Mouse (Mus musculus) liver, embryonic 14.5 days (tissue): ENCODE results near the gene Rbm17. TPM values are rescaled to one million over a fixed set of nuclear protein-coding genes. Genes with fewer than 3 reads are reported as not detected.

Experiments
- ATAC-seq: fragments of 200-750 bp; cut with Nextera tagmentation; 2 replicates; pipeline ENCODE4 v1.8.0; 2017; ENCODE audit warnings: moderate number of reproducible peaks, mild to moderate bottlenecking, moderate library complexity; ENCODE audit not compliant: insufficient read depth
- DNase-seq, 3 experiments: peaks; one replicate each; pipeline ENCODE4 v3.0.0-alpha.2; 2012 to 2013; ENCODE audit warnings: low read depth in 3 of 3, low spot score in 3 of 3
- H3K27ac ChIP-seq: fragments of 300-500 bp; sonication (generic); 2 replicates; pipeline ENCODE4 v1.5.1; 2014; ENCODE audit warnings: moderate library complexity, mild to moderate bottlenecking, control low read depth, inconsistent platforms
- H3K27me3 ChIP-seq: fragments of 300-500 bp; sonication (generic); 2 replicates; pipeline ENCODE4 v1.6.1; 2014; ENCODE audit warnings: mild to moderate bottlenecking, low read length, moderate library complexity; ENCODE audit not compliant: control insufficient read depth, insufficient read depth
- H3K36me3 ChIP-seq: fragments of 300-500 bp; sonication (generic); replicated peaks from 2 replicates; pipeline ENCODE4 v1.6.1; 2014; ENCODE audit warnings: low read depth; ENCODE audit not compliant: control insufficient read depth, insufficient read depth
- H3K4me1 ChIP-seq, 2 experiments: fragments of 200-500 bp in 1 of 2; fragments of 300-500 bp in 1 of 2; sonication (generic) in 1 of 2; replicated peaks; 2 replicates each; pipeline ENCODE4 v1.6.1; 2012 to 2014; ENCODE audit warnings: antibody characterized with exemption in 1 of 2, inconsistent platforms in 1 of 2, low read length in 1 of 2; ENCODE audit not compliant: control insufficient read depth in 2 of 2, insufficient read depth in 2 of 2
- H3K4me2 ChIP-seq: fragments of 300-500 bp; sonication (generic); 2 replicates; pipeline ENCODE4 v1.6.1; 2014; ENCODE audit warnings: low read depth, mild to moderate bottlenecking, control low read depth, moderate library complexity
- H3K4me3 ChIP-seq, 2 experiments: fragments of 200-500 bp in 1 of 2; fragments of 300-500 bp in 1 of 2; sonication (generic) in 1 of 2; 2 replicates each; pipeline ENCODE4 v1.5.1; 2012 to 2014; ENCODE audit warnings: low read depth in 2 of 2, low read length in 2 of 2, mild to moderate bottlenecking in 2 of 2, control low read depth in 1 of 2, inconsistent platforms in 1 of 2, moderate library complexity in 1 of 2; ENCODE audit not compliant: insufficient read depth in 1 of 2
- H3K9ac ChIP-seq: fragments of 300-500 bp; sonication (generic); replicated peaks from 2 replicates; pipeline ENCODE4 v1.6.1; 2014; ENCODE audit warnings: mild to moderate bottlenecking, control low read depth, moderate library complexity
- H3K9me3 ChIP-seq: fragments of 300-500 bp; sonication (generic); 2 replicates; pipeline ENCODE4 v1.6.1; 2016; ENCODE audit warnings: low read length, mixed read lengths; ENCODE audit not compliant: control insufficient read depth
- CTCF ChIP-seq: IDR thresholded peaks from 2 replicates; pipeline ENCODE4 v1.5.1; 2016; ENCODE audit warnings: antibody characterized with exemption, low read depth, control low read depth
- EP300 ChIP-seq: IDR thresholded peaks from 2 replicates; pipeline ENCODE4 v1.6.1; 2016; ENCODE audit warnings: antibody characterized with exemption, low read depth
- WGBS: fragments of 180-500 bp; shearing (Covaris S2); extraction: QIAGEN DNeasy Blood & Tissue Kit; methylation state at CpG from one replicate; pipeline ENCODE4 v1.1.7; 2014; ENCODE audit not compliant: insufficient replicate concordance; 5-methylcytosine and 5-hydroxymethylcytosine counted together
- polyA plus RNA-seq, 2 experiments: library from polyadenylated mRNA; depleted of rRNA in 1 of 2; stranded (reverse) in 1 of 2; unstranded in 1 of 2; fragments of >200 nt; fragmentation: Nextera tagmentation in 1 of 2; extraction: Ambion mirVana in 1 of 2; gene quantifications; 2 replicates each; pipeline versions ENCODE4 v1.2.1 to v1.2.3; 2012 to 2014

Gene Rbm17
- polyA plus RNA-seq, 2 experiments: 53.2 to 63.0 TPM

DNA sequence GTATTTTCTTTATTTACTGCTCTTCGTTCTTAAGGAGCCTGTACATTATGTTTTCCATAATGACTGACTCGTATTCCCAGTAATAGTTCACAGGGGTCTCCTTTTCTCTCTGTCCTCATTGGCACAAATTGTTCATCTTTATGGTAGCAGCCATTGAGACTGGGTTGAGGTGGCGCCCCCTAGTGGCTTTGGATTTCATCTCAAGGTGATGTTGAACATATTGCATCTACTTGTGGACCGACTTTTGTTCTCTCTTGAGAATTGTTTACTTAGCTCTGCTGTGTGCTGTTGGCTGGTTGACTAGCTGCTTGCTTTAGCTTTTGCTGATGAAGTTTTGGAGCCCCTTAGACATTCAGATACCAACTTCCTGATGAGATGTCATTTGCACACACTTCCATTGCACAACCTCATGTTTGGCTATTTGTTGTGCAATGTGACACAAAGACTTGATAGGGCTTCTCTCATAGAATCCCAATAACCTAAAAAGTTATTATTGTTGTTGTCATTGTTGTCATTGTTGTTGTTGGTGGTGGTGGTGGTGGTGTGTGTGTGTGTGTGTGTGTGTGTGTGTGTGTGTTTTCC lies 36.1 kb downstream of the Rbm17 start:
- Histone ChIP-seq H3K36me3 (no peaks in the 10 kb centered on the region), H3K4me2 (no peak overlapping the region), H3K9ac (no peak overlapping the region), H3K27ac (no peak overlapping the region), H3K4me1 (no peaks in the 10 kb centered on the region), H3K27me3 (no peaks in the 10 kb centered on the region), H3K9me3 (no peaks in the 10 kb centered on the region), H3K4me3 (no peak overlapping the region)
- DNase-seq (no peak), ATAC-seq (no peak)
- WGBS: 38% methylated on average over 4 of the region's 4 CpGs
- TF ChIP-seq CTCF: peak; percentile 74
- no peak for TF ChIP-seq EP300

DNA sequence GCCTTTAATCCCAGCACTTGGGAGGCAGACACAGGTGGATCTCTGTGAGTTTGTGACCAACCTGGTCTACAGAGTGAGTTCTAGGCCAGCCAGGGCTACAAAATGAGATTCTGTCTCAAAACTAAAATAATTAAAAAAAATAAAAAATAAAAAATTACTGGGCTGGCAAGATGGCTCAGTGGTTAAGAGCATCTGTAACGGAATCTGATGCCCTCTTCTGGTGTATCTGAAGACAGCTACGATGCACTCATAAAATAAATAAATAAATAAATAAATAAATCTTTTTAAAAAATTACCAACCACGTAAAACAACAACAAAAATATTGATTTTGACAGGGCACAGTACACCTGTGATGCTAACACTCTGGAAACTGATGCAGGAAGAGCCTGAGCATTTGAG lies 37.1 kb downstream of the Rbm17 start:
- no peaks in the 10 kb centered on the region for H3K9me3 ChIP-seq
- H3K36me3 ChIP-seq: no peaks in the 10 kb centered on the region
- no peak overlapping the region for H3K9ac ChIP-seq
- H3K27ac ChIP-seq: no peak overlapping the region
- ATAC-seq (no peak), DNase-seq (no peak)
- H3K4me1 ChIP-seq: no peaks in the 10 kb centered on the region
- no peak overlapping the region for H3K4me3 ChIP-seq
- H3K4me2 ChIP-seq: no peak overlapping the region
- no peak for TF ChIP-seq CTCF
- TF ChIP-seq EP300: no peak
- H3K27me3 ChIP-seq: no peaks in the 10 kb centered on the region
- WGBS: 66% methylated on average over 3 of the region's 3 CpGs

DNA sequence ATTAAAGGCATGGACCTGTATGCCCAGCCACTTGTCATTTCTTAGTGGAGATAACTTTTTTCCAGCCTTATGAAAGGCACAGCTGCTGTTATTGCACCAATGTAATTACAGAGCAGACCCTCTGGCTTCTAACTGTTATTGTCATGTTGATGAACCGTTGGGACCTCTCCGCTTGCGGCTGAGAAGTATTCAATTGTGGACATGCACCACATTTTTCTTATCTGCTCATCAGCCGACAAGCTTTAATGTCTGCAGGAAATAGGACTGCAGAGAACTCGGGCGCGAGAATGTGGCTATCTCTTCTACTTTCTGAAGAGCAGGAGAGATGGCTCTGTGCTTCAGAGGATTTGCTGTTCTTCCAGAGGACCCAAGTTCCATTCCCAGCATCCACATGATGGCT lies 37.7 kb downstream of the Rbm17 start:
- Histone ChIP-seq H3K36me3 (no peaks in the 10 kb centered on the region), H3K27ac (no peak overlapping the region), H3K27me3 (no peaks in the 10 kb centered on the region), H3K4me2 (no peak overlapping the region), H3K9me3 (no peaks in the 10 kb centered on the region), H3K4me3 (no peak overlapping the region), H3K9ac (no peak overlapping the region), H3K4me1 (no peaks in the 10 kb centered on the region)
- 10% methylated on average over 7 of the region's 7 CpGs for WGBS
- no peak for DNase-seq
- TF ChIP-seq EP300 (no peak), CTCF (no peak)
- no peak for ATAC-seq

DNA sequence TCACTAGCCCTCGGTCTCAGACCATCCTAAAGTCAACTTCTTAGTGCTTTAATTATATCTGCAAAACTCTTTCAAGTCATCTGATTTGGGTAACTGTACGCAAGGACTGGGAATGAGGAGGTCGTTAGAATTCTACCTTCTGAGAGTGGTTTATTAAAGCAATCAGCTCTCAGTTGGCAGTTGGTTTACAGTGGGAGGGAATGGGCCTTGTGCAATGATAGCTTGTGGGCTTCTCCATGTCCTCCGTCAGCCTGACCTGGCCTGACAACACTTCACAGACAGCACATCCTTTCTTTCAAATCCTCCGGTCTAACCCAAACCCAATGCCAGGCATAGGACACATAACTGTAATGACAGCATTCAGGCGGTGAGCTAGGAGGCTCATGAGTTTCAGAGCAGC lies 39.2 kb downstream of the Rbm17 start:
- no peak overlapping the region for H3K9ac ChIP-seq
- no peaks in the 10 kb centered on the region for H3K36me3 ChIP-seq
- H3K4me1 ChIP-seq: no peaks in the 10 kb centered on the region
- no peaks in the 10 kb centered on the region for H3K9me3 ChIP-seq
- no peak overlapping the region for H3K4me2 ChIP-seq
- TF ChIP-seq EP300: no peak
- TF ChIP-seq CTCF: no peak
- H3K27ac ChIP-seq: no peak overlapping the region
- WGBS: 61% methylated on average over 6 of the region's 6 CpGs
- no peak for ATAC-seq
- H3K27me3 ChIP-seq: no peaks in the 10 kb centered on the region
- no peak for DNase-seq
- no peak overlapping the region for H3K4me3 ChIP-seq

DNA sequence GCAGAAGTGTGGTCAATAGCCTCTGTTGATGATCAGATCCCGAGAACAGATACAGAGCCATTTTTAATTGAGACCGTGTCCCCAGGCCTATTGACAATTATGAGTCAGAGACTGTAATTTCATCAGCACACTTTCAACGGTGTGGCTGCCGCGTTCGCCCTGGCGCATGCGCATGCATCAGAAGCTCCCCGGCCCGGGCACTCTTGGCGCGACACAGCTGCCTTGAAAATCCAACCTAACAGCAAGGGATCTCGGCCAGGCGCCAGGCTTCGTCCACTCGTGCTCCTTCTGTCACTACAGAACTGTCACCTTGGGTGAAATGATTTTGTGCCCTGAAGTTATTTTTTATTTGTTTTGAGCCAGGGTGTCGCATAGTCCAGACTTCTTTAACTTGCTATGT lies 40.7 kb downstream of the Rbm17 start:
- 84% methylated on average over 17 of the region's 17 CpGs for WGBS
- H3K4me2 ChIP-seq: no peak overlapping the region
- H3K27me3 ChIP-seq: no peaks in the 10 kb centered on the region
- TF ChIP-seq EP300: no peak
- no peak for TF ChIP-seq CTCF
- no peaks in the 10 kb centered on the region for H3K4me1 ChIP-seq
- DNase-seq: no peak
- no peaks in the 10 kb centered on the region for H3K36me3 ChIP-seq
- no peak for ATAC-seq
- H3K4me3 ChIP-seq: no peak overlapping the region
- no peak overlapping the region for H3K9ac ChIP-seq
- H3K9me3 ChIP-seq: no peaks in the 10 kb centered on the region
- no peak overlapping the region for H3K27ac ChIP-seq
